In genomic region chr1:60961080-60961479, GRCm38 (mm10) we compare ENCODE assay signal across 8 mouse cellular contexts. TPM values are rescaled to one million over a fixed set of nuclear protein-coding genes. Genes with fewer than 3 reads are reported as not detected.
A peak's percentile ranks its signal among the peaks of the same experiment; 100 is the strongest.
DNase-seq lines count a peak whose midpoint lies in the region; ATAC-seq lines count a peak whose summit lies in the region.

No protein-coding gene starts in this region.

- H3K4me3 ChIP-seq in intestine, embryonic 16.5 days (ENCODE audit: low read length), result no peak overlapping the region
- H3K4me3 ChIP-seq in intestine, embryonic 15.5 days (replicated peaks), result no peak overlapping the region
- H3K4me3 ChIP-seq in heart, embryonic 15.5 days, result no peak overlapping the region

- no peak overlapping the region for H3K9ac ChIP-seq in intestine, embryonic 16.5 days (ENCODE audit: low read depth, low read length)
- no peak overlapping the region for H3K9ac ChIP-seq in intestine, embryonic 15.5 days
- no peak overlapping the region for H3K9ac ChIP-seq in heart, embryonic 15.5 days

- H3K27ac ChIP-seq in intestine, embryonic 16.5 days (ENCODE audit: low read length), result no peak overlapping the region
- H3K27ac ChIP-seq in intestine, embryonic 15.5 days, result no peak overlapping the region
- peak overlapping the region; percentile 77; the same call in 1 of the 2 replicates for H3K27ac ChIP-seq in heart, embryonic 15.5 days

- no peaks in the 10 kb centered on the region for H3K27me3 ChIP-seq in intestine, embryonic 16.5 days (replicated peaks; ENCODE audit: control insufficient read depth, insufficient read depth, low read length)
- no peaks in the 10 kb centered on the region for H3K27me3 ChIP-seq in intestine, embryonic 15.5 days (replicated peaks)
- H3K27me3 ChIP-seq in heart, embryonic 15.5 days, result no peaks in the 10 kb centered on the region

- peak; percentile 59; the same call in 1 of the 2 replicates for ATAC-seq in intestine, embryonic 16.5 days
- no peak for ATAC-seq in intestine, embryonic 15.5 days
- ATAC-seq in heart, embryonic 15.5 days (replicated peaks; ENCODE audit: insufficient number of reproducible peaks, insufficient read depth, low FRiP score, low read depth), result peak; percentile 69; the same call in 1 of the 2 replicates

- H3K36me3 ChIP-seq in intestine, embryonic 16.5 days (ENCODE audit: control insufficient read depth, insufficient read depth, low read length), result no peaks in the 10 kb centered on the region
- H3K36me3 ChIP-seq in intestine, embryonic 15.5 days, result no peaks in the 10 kb centered on the region
- no peaks in the 10 kb centered on the region for H3K36me3 ChIP-seq in heart, embryonic 15.5 days

- H3K4me1 ChIP-seq in intestine, embryonic 16.5 days (ENCODE audit: control insufficient read depth, insufficient read depth, low read length), result no peaks in the 10 kb centered on the region
- no peaks in the 10 kb centered on the region for H3K4me1 ChIP-seq in intestine, embryonic 15.5 days (replicated peaks)
- H3K4me1 ChIP-seq in heart, embryonic 15.5 days (replicated peaks), result peaks cover 12% of the 10 kb centered on the region

- WGBS in intestine, embryonic 16.5 days, result 20% methylated on average over 4 of the region's 4 CpGs
- 26% methylated on average over 4 of the region's 4 CpGs for WGBS in intestine, embryonic 15.5 days
- WGBS in heart, embryonic 15.5 days, result 16% methylated on average over 4 of the region's 4 CpGs

- no peak overlapping the region for H3K4me2 ChIP-seq in intestine, embryonic 16.5 days (ENCODE audit: low read depth, low read length)
- H3K4me2 ChIP-seq in intestine, embryonic 15.5 days (replicated peaks), result no peak overlapping the region
- H3K4me2 ChIP-seq in heart, embryonic 15.5 days, result no peak overlapping the region; the same call in 1 of the 2 replicates

- H3K9me3 ChIP-seq in intestine, embryonic 16.5 days (ENCODE audit: control insufficient read depth, low read length), result no peaks in the 10 kb centered on the region
- H3K9me3 ChIP-seq in intestine, embryonic 15.5 days, result no peaks in the 10 kb centered on the region
- no peaks in the 10 kb centered on the region for H3K9me3 ChIP-seq in heart, embryonic 15.5 days (replicated peaks)

- DNase-seq in ZHBTc4 (ENCODE audit: low read depth, low spot score), result peak; percentile 56
- peak; percentile 34 for DNase-seq in embryo, embryonic 9.5 days (ENCODE audit: extremely low spot score)
- DNase-seq in layer of hippocampus, adult 18-20 months (ENCODE audit: low spot score in 2 of 2), result peak; percentile 36 to 77
- DNase-seq in lung, postnatal 25 days (ENCODE audit: low spot score), result peak; percentile 58
- peak; percentile 78 for DNase-seq in testis, postnatal 10 days (ENCODE audit: low spot score)

RNA-seq across cellular contexts. Expression of gene Icos, which starts 16.6 kb away (rescaled TPM):
- polyA plus RNA-seq in intestine, embryonic 16.5 days (2015; fragmentation: Nextera tagmentation; extraction: Ambion mirVana), result 0.73 and 1.2 TPM in 2 replicates
- polyA plus RNA-seq in intestine, embryonic 15.5 days (2015; fragmentation: Nextera tagmentation; extraction: Ambion mirVana), result 0.29 and 0.70 TPM in 2 replicates
- 0.48 and 0.81 TPM in 2 replicates for polyA plus RNA-seq in heart, embryonic 15.5 days (2015; fragmentation: Nextera tagmentation; extraction: Ambion mirVana)
- not detected for total RNA-seq in layer of hippocampus, adult 18-20 months (2021)
